Mouse (Mus musculus): ENCODE results near the gene Phf24. TPM values are rescaled to one million over a fixed set of nuclear protein-coding genes. Genes with fewer than 3 reads are reported as not detected.

Gene Phf24
- polyA plus RNA-seq, 1 experiment from 2014 or later = 2.9 TPM

- DNase-seq (ENCODE audit: low spot score, missing footprints) (peak; percentile 88), ATAC-seq (ENCODE audit: low FRiP score) (no peak)
- Histone ChIP-seq H3K27ac (ENCODE audit: low read depth, low read length) (no peak overlapping the region), H3K4me1 (ENCODE audit: control insufficient read depth, insufficient read depth, low read length) (no peaks in the 10 kb centered on the region), H3K27me3 (ENCODE audit: control insufficient read depth, insufficient read depth, low read length) (no peaks in the 10 kb centered on the region), H3K36me3 (ENCODE audit: control insufficient read depth, insufficient read depth, low read length) (no peaks in the 10 kb centered on the region), H3K4me3 (ENCODE audit: low read depth, low read length) (no peak overlapping the region), H3K4me2 (no peak overlapping the region), H3K9me3 (ENCODE audit: control insufficient read depth, low read length) (no peaks in the 10 kb centered on the region), H3K9ac (ENCODE audit: low read length) (no peak overlapping the region)
- WGBS = 58% methylated on average over 9 of the region's 9 CpGs
Measured at GRCm38 (mm10) chr4:42902174-42902573, 14.3 kb upstream of the Phf24 start.

DNA sequence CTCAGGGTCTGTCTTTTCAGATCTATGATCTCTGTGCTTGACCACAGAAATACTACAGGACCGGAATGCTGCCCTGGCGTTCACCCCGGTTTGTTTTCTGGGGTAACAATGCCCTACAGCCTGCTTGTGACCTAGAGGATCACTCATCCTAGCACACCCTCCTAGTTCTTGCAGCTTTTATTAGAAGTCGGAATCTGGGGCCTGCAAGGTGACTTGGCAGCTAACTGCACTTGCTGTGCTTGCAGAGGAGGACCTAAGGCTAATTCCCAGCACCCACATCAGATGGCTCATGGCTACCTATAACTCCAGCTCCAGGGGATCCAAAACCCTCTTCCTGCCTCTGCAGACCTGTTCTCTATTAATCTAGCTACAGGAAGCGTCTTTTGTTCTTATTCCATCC is 13.7 kb upstream of the Phf24 start:
- DNase-seq (ENCODE audit: low spot score, missing footprints) = peak; percentile 61
- Histone ChIP-seq H3K9me3 (ENCODE audit: control insufficient read depth, low read length) (no peaks in the 10 kb centered on the region), H3K4me3 (ENCODE audit: low read depth, low read length) (no peak overlapping the region), H3K4me1 (ENCODE audit: control insufficient read depth, insufficient read depth, low read length) (no peaks in the 10 kb centered on the region), H3K4me2 (no peak overlapping the region), H3K27ac (ENCODE audit: low read depth, low read length) (no peak overlapping the region), H3K9ac (ENCODE audit: low read length) (no peak overlapping the region), H3K27me3 (ENCODE audit: control insufficient read depth, insufficient read depth, low read length) (no peaks in the 10 kb centered on the region), H3K36me3 (ENCODE audit: control insufficient read depth, insufficient read depth, low read length) (no peaks in the 10 kb centered on the region)
- ATAC-seq (ENCODE audit: low FRiP score) = no peak
- WGBS = 91% methylated on average over 5 of the region's 5 CpGs

DNA sequence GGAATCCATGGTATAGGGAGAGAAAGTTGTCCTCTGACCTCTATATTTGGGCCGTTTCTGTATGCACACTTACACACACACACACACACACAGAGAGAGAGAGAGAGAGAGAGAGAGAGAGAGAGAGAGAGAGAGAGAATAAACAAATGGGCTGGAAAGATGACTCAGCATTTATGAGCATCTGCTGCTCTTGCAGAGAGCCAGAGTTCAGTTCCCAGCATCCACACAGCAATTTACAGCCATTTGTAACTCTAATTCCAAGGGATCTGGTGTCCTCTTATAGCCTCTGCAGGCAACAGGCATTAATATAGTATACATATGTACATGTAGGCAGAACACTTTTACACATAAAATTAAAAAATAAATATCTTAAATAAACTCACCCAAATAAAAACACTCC is 12.5 kb upstream of the Phf24 start:
- Histone ChIP-seq H3K27me3 (ENCODE audit: control insufficient read depth, insufficient read depth, low read length) (no peaks in the 10 kb centered on the region), H3K4me2 (no peak overlapping the region), H3K27ac (ENCODE audit: low read depth, low read length) (no peak overlapping the region), H3K4me1 (ENCODE audit: control insufficient read depth, insufficient read depth, low read length) (no peaks in the 10 kb centered on the region), H3K9ac (ENCODE audit: low read length) (no peak overlapping the region), H3K36me3 (ENCODE audit: control insufficient read depth, insufficient read depth, low read length) (no peaks in the 10 kb centered on the region), H3K9me3 (ENCODE audit: control insufficient read depth, low read length) (no peaks in the 10 kb centered on the region), H3K4me3 (ENCODE audit: low read depth, low read length) (no peak overlapping the region)
- peak; percentile 69 for DNase-seq (ENCODE audit: low spot score, missing footprints)
- no peak for ATAC-seq (ENCODE audit: low FRiP score)
- WGBS = 63% methylated on average over 1 of the region's 1 CpGs

DNA sequence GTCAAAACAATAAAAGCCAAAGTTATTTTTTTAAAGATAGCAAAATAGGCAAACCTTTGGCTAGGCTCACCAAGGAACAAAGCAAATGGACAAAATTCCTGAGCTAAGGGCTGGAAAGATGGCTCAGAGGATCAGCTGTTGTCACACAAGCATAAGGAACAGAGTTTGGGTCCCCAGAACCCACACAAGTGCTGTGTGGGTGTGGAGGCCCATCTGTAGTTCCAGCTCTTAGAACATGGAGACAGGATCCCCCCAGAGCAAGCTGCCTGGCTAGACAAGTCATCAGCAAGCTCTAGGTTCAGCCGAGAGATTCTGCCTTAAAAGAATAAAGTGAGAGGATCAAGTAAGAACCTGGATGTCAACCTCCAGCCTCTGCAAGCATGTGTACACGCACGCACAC is 11.9 kb upstream of the Phf24 start:
- DNase-seq (ENCODE audit: low spot score, missing footprints) = peak; percentile 47
- H3K27ac ChIP-seq (ENCODE audit: low read depth, low read length) = no peak overlapping the region
- H3K4me1 ChIP-seq (ENCODE audit: control insufficient read depth, insufficient read depth, low read length) = no peaks in the 10 kb centered on the region
- ATAC-seq (ENCODE audit: low FRiP score) = no peak
- H3K4me2 ChIP-seq = no peak overlapping the region
- no peaks in the 10 kb centered on the region for H3K27me3 ChIP-seq (ENCODE audit: control insufficient read depth, insufficient read depth, low read length)
- 82% methylated on average over 3 of the region's 3 CpGs for WGBS
- no peak overlapping the region for H3K4me3 ChIP-seq (ENCODE audit: low read depth, low read length)
- no peaks in the 10 kb centered on the region for H3K9me3 ChIP-seq (ENCODE audit: control insufficient read depth, low read length)
- no peak overlapping the region for H3K9ac ChIP-seq (ENCODE audit: low read length)
- no peaks in the 10 kb centered on the region for H3K36me3 ChIP-seq (ENCODE audit: control insufficient read depth, insufficient read depth, low read length)

DNA sequence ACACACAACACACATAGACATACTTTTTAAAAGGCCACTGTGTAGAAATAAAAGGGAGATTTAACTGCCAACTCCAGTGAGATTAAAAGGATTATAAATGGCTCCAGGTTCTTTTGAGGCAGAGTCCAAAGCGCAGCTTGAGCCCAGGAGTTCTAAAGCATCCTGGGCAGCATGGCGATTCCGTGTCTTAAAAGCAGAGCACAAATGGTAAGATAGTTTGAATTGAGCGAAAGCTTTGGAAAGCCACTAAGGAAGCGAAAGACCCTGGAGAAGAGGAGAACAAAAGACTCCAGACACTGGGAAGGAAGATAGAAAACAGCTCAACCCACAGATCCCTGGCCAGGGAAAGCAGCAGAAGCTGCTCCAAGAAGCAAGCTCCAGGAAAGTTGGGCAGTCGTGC is 11.5 kb upstream of the Phf24 start:
- H3K4me3 ChIP-seq (ENCODE audit: low read depth, low read length) = no peak overlapping the region
- H3K27ac ChIP-seq (ENCODE audit: low read depth, low read length) = no peak overlapping the region
- H3K9me3 ChIP-seq (ENCODE audit: control insufficient read depth, low read length) = no peaks in the 10 kb centered on the region
- no peak overlapping the region for H3K9ac ChIP-seq (ENCODE audit: low read length)
- no peak overlapping the region for H3K4me2 ChIP-seq
- no peaks in the 10 kb centered on the region for H3K36me3 ChIP-seq (ENCODE audit: control insufficient read depth, insufficient read depth, low read length)
- H3K4me1 ChIP-seq (ENCODE audit: control insufficient read depth, insufficient read depth, low read length) = no peaks in the 10 kb centered on the region
- peak; percentile 79 for DNase-seq (ENCODE audit: low spot score, missing footprints)
- H3K27me3 ChIP-seq (ENCODE audit: control insufficient read depth, insufficient read depth, low read length) = no peaks in the 10 kb centered on the region
- no peak for ATAC-seq (ENCODE audit: low FRiP score)
- WGBS = 39% methylated on average over 6 of the region's 6 CpGs

DNA sequence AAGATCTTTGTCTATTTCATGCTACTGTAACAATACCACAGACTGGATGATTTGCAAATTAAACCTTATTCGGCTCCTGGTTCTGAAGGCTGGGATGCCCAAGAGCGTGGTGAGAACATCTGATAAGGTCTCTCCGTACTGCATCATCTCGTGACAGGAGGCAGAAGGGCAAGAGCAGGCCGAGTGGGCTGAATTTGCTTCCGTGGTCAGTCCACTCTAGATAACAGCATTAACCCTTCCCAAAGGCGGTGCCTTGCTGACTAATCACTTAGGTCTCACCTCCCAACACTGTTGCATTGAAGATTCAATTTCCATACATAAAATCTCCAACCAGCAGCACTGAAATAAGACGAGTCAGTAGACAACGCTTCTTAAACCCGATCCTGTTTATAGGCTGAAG is 3.1 kb upstream of the Phf24 start:
- Histone ChIP-seq H3K9me3 (ENCODE audit: control insufficient read depth, low read length) (no peaks in the 10 kb centered on the region), H3K36me3 (ENCODE audit: control insufficient read depth, insufficient read depth, low read length) (no peaks in the 10 kb centered on the region)

GRCm38 (mm10) chr4:42915311-42915710 is 1.1 kb upstream of the Phf24 start:
- 84% methylated on average over 12 of the region's 12 CpGs for WGBS
- peak; percentile 81 for DNase-seq (ENCODE audit: low spot score, missing footprints)

More for the DNA sequence above, 3.1 kb upstream of the Phf24 start:
- Histone ChIP-seq H3K4me2 (no peak overlapping the region), H3K4me3 (ENCODE audit: low read depth, low read length) (no peak overlapping the region), H3K27ac (ENCODE audit: low read depth, low read length) (no peak overlapping the region), H3K27me3 (ENCODE audit: control insufficient read depth, insufficient read depth, low read length) (peaks cover 16% of the 10 kb centered on the region), H3K4me1 (ENCODE audit: control insufficient read depth, insufficient read depth, low read length) (peaks cover 3% of the 10 kb centered on the region; the same call in 1 of the 2 replicates), H3K9ac (ENCODE audit: low read length) (no peak overlapping the region)
- DNase-seq (ENCODE audit: low spot score, missing footprints) (no peak), ATAC-seq (ENCODE audit: low FRiP score) (no peak)
- WGBS = 56% methylated on average over 10 of the region's 10 CpGs

GRCm38 (mm10) chr4:42915966-42916365 is 494 bp upstream of the Phf24 start:
- DNase-seq (ENCODE audit: low spot score, missing footprints) (peak; percentile 62), ATAC-seq (ENCODE audit: low FRiP score) (no peak)
- Histone ChIP-seq H3K27me3 (ENCODE audit: control insufficient read depth, insufficient read depth, low read length) (peaks cover 21% of the 10 kb centered on the region), H3K9me3 (ENCODE audit: control insufficient read depth, low read length) (no peaks in the 10 kb centered on the region), H3K9ac (ENCODE audit: low read length) (no peak overlapping the region), H3K4me1 (ENCODE audit: control insufficient read depth, insufficient read depth, low read length) (peaks cover 3% of the 10 kb centered on the region; the same call in 1 of the 2 replicates), H3K27ac (ENCODE audit: low read depth, low read length) (no peak overlapping the region), H3K36me3 (ENCODE audit: control insufficient read depth, insufficient read depth, low read length) (no peaks in the 10 kb centered on the region), H3K4me2 (no peak overlapping the region; the same call in 1 of the 2 replicates), H3K4me3 (ENCODE audit: low read depth, low read length) (no peak overlapping the region)
- 53% methylated on average over 1 of the region's 1 CpGs for WGBS

More at GRCm38 (mm10) chr4:42915311-42915710, 1.1 kb upstream of the Phf24 start:
- peaks cover 3% of the 10 kb centered on the region; the same call in 1 of the 2 replicates for H3K4me1 ChIP-seq (ENCODE audit: control insufficient read depth, insufficient read depth, low read length)
- H3K36me3 ChIP-seq (ENCODE audit: control insufficient read depth, insufficient read depth, low read length) = no peaks in the 10 kb centered on the region
- no peaks in the 10 kb centered on the region for H3K9me3 ChIP-seq (ENCODE audit: control insufficient read depth, low read length)
- no peak overlapping the region for H3K4me3 ChIP-seq (ENCODE audit: low read depth, low read length)
- ATAC-seq (ENCODE audit: low FRiP score) = no peak
- H3K27me3 ChIP-seq (ENCODE audit: control insufficient read depth, insufficient read depth, low read length) = peaks cover 21% of the 10 kb centered on the region
- H3K27ac ChIP-seq (ENCODE audit: low read depth, low read length) = no peak overlapping the region
- no peak overlapping the region for H3K9ac ChIP-seq (ENCODE audit: low read length)
- no peak overlapping the region for H3K4me2 ChIP-seq

GRCm38 (mm10) chr4:42917402-42917774 is 928 bp downstream of the Phf24 start:
- peak overlapping the region; percentile 62 for H3K4me3 ChIP-seq (ENCODE audit: low read depth, low read length)
- H3K4me2 ChIP-seq = peak overlapping the region; percentile 81
- no peaks in the 10 kb centered on the region for H3K9me3 ChIP-seq (ENCODE audit: control insufficient read depth, low read length)
- H3K9ac ChIP-seq (ENCODE audit: low read length) = peak overlapping the region; percentile 76
- DNase-seq (ENCODE audit: low spot score, missing footprints) = peak; percentile 88
- ATAC-seq (ENCODE audit: low FRiP score) = peak; percentile 64
- H3K27ac ChIP-seq (ENCODE audit: low read depth, low read length) = no peak overlapping the region
- H3K4me1 ChIP-seq (ENCODE audit: control insufficient read depth, insufficient read depth, low read length) = peaks cover 3% of the 10 kb centered on the region; the same call in 1 of the 2 replicates
- H3K27me3 ChIP-seq (ENCODE audit: control insufficient read depth, insufficient read depth, low read length) = peaks cover 21% of the 10 kb centered on the region
- H3K36me3 ChIP-seq (ENCODE audit: control insufficient read depth, insufficient read depth, low read length) = no peaks in the 10 kb centered on the region
- WGBS = 5% methylated on average over 18 of the region's 26 CpGs
